Mouse (Mus musculus): Measurements from ENCODE around the gene Tmc5. TPM values are rescaled to one million over a fixed set of nuclear protein-coding genes. Genes with fewer than 3 reads are reported as not detected.

Tmc5 gene
- polyA plus RNA-seq (2014; fragmentation: Illumina TruSeq; extraction: RNeasy Lipid Tissue Mini Kit (QIAGEN cat#74804); ENCODE audit: low read depth, low replicate concordance), result not detected

DNA sequence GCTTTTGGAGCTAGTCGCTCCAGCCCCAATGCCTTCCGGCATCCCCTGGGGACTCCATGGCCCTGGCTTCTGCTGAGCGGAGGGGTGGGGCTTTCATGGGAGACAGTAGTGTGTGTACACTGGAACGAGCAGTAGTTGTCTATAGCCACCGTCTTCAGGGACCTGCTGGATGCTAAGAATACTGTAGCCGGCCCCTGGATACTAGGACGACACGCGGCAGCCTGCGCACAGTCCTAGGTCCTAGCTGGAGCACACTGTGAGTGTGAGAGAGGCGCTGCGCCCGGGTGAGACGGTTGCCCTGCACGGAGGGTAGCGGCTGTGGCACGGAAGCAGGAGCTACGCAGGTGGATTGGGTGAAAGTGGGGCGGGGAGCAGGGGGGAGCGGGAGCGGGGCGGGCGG lies at the start of gene Tmc5:
TSS of gene Tmc5 (plus strand) at position 97 of the 400 bp plus-strand sequence.

DNA sequence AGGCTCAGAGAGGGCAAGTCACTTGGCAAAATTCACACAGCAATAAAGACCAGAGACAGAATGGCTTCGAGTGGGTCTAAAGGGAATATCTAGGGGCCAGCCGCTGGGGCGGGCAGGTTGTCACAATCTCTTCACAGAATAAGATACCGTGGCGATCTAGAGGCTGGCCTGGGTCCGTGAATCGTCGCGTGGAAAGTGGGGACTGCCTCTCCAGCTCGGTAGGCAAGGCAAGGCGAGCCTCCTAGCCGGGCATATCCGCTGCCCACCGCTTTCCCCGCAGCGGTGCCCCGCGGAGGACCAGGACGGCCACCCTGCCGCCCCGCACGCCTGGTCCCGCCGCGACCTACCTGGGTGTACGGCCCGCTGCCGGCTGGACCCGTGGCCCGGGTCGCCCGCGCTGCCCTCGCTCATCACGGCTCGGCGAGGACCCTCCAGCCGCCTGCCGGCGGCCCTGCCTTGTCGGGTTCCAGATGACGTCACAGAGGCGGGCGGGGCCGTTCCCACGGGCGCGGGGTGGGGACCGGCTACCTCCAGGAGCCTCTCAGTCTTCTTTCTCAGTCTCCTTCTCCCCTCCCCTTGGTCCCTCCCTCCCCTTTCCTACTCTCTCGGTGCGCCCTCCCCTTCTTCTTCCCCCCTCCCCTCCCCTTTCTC lies 12.7 kb upstream of the Tmc5 start, which contains the start of gene Tmc7:
TSS of gene Tmc7 (minus strand) at position 480 of the 651 bp plus-strand sequence.

DNA sequence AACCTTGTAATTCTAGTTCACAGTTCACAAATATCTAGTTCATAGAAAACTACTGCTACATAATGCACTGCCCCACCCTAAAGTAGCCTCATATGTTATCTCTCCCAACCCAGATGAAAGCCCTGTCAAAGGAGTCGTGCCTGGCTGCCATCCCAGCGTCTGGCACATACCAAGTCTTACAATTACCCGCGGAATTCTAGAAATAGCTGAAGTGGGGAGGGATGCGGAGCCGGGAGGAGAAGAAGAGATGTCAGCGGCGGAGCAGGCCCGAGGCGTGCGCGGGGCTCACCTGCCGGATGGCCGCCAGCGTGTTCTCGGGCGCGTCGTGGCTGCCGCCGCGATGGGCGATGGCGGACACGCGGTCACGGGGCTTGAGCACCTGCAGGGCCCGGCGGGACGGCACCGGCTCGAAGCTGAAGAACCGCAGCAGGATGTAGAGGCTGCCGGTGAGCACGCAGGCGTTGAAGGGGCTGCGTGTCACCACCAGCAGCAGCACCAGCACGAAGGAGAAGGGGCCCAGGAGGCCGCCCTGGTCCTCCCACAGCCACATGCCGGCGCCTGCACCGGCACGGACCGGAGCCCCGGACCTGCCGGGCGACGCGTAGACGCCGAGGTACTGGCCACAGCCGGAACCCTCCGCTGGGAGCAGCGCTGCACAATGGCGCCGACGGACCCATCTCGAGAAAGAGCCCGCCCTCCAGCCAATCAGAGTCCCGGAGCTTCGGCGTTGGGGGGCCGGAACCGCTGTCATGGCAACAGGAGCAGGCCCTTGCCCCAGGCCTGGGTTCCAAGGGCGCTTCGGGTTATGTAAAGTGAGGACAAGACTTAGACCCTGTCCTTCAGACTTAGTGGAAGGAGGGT lies 108.2 kb downstream of the Tmc5 start, which contains the start of gene Gde1:
TSS of gene Gde1 (minus strand) at position 678 of the 861 bp plus-strand sequence.

DNA sequence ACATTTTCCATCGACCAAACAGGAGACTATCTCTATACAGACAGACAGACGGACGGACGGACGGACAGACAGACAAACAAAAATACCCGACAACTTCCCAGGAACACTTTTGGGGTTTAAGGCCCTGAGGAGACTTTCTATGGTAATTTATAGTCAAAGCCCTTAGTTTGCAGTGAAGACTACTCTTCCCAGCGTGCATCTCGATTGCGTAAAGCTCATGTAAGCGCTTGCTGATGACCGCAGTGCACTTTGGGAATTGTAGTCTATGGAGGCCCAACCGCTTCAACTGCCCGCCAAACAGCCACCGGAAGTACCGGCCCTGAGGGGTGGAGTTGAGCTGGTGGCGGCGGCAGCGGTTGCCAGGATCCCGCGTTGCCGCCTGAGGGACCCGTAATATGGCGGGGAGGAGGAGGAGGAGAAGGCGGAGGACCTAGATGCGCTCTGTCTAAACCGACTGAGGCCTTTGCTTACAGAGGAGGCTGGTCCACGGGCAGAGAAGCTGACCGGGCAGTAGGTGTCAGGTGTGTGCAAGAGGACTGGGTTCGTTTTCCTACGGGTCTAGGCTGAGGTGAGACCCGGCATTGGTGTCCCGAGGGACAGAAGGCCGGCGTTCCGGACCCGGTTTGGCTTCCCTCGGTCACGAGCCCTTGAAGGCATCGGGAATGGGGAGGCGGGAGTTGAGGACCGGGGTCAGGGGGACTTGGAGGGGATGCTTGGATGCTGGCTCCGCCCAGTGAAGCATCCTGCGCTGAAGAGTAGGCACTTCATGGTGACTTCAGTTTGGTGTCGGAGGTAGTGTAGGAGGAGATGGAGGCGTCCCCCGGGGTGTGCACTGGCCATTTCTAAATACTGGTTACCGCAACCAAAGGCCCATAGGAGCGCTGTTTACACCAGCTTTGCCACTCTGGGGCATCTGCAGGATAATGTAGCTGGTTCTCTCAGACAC lies 115.4 kb downstream of the Tmc5 start, which contains the start of gene Ccp110:
TSS of gene Ccp110 (plus strand) at position 325 of the 946 bp plus-strand sequence.

Other genes starting within 250 kb of the Tmc5 start
- 2.4 TPM for gene Syt17, start 149.1 kb upstream of the Tmc5 start, polyA plus RNA-seq (2014; fragmentation: Illumina TruSeq; extraction: RNeasy Lipid Tissue Mini Kit (QIAGEN cat#74804); ENCODE audit: low read depth, low replicate concordance)
- gene Itpripl2, start 105.3 kb upstream of the Tmc5 start, polyA plus RNA-seq (2014; fragmentation: Illumina TruSeq; extraction: RNeasy Lipid Tissue Mini Kit (QIAGEN cat#74804); ENCODE audit: low read depth, low replicate concordance), result 29.1 TPM
- 12.8 TPM for gene Coq7, start 63.9 kb upstream of the Tmc5 start, polyA plus RNA-seq (2014; fragmentation: Illumina TruSeq; extraction: RNeasy Lipid Tissue Mini Kit (QIAGEN cat#74804); ENCODE audit: low read depth, low replicate concordance)
- 0.41 TPM for gene Tmc7, start 12.6 kb upstream of the Tmc5 start, polyA plus RNA-seq (2014; fragmentation: Illumina TruSeq; extraction: RNeasy Lipid Tissue Mini Kit (QIAGEN cat#74804); ENCODE audit: low read depth, low replicate concordance)
- 236 TPM for gene Gde1, start 108.5 kb downstream of the Tmc5 start, polyA plus RNA-seq (2014; fragmentation: Illumina TruSeq; extraction: RNeasy Lipid Tissue Mini Kit (QIAGEN cat#74804); ENCODE audit: low read depth, low replicate concordance)
- 18.2 TPM for gene Ccp110, start 115.3 kb downstream of the Tmc5 start, polyA plus RNA-seq (2014; fragmentation: Illumina TruSeq; extraction: RNeasy Lipid Tissue Mini Kit (QIAGEN cat#74804); ENCODE audit: low read depth, low replicate concordance)
- gene Vps35l, start 142.9 kb downstream of the Tmc5 start, polyA plus RNA-seq (2014; fragmentation: Illumina TruSeq; extraction: RNeasy Lipid Tissue Mini Kit (QIAGEN cat#74804); ENCODE audit: low read depth, low replicate concordance), result 15.8 TPM

All from adrenal gland, adult 10 weeks (tissue).